Mouse (Mus musculus) heart, adult 2 months (tissue): ENCODE results near the gene Prdm16. TPM values are rescaled to one million over a fixed set of nuclear protein-coding genes. Genes with fewer than 3 reads are reported as not detected.

Source experiments
- DNase-seq, 2 experiments: peaks; one replicate each; pipeline ENCODE4 v3.0.0; 2021
- H3K27ac ChIP-seq: fragments of 200-600 bp; 2 replicates; pipeline ENCODE4 v1.8.1; 2022
- H3K27me3 ChIP-seq: fragments of 200-500 bp; 2 replicates; pipeline ENCODE4 v1.6.1; 2012; ENCODE audit warnings: mild to moderate bottlenecking, low read length, inconsistent platforms, mixed read lengths; ENCODE audit not compliant: control insufficient read depth, insufficient read depth
- H3K36me3 ChIP-seq: fragments of 200-500 bp; 2 replicates; pipeline ENCODE4 v1.6.1; 2012; ENCODE audit warnings: low read length, inconsistent platforms; ENCODE audit not compliant: control insufficient read depth, insufficient read depth
- H3K4me1 ChIP-seq: fragments of 200-500 bp; 2 replicates; pipeline ENCODE4 v1.6.1; 2011; ENCODE audit warnings: low read length; ENCODE audit not compliant: control insufficient read depth, insufficient read depth
- H3K4me3 ChIP-seq: fragments of 200-600 bp; 2 replicates; pipeline ENCODE4 v1.8.1; 2022
- H3K79me2 ChIP-seq: fragments of 200-500 bp; replicated peaks from 2 replicates; pipeline ENCODE4 v1.6.1; 2012; ENCODE audit warnings: mild to moderate bottlenecking, inconsistent platforms, low read length, moderate library complexity, mixed read lengths; ENCODE audit not compliant: control insufficient read depth, insufficient read depth
- H3K9ac ChIP-seq: fragments of 200-500 bp; 2 replicates; pipeline ENCODE4 v1.6.1; 2012; ENCODE audit warnings: low read depth, mild to moderate bottlenecking, control low read depth, inconsistent platforms, low read length, mixed read lengths
- CTCF ChIP-seq: fragments of 200-600 bp; IDR thresholded peaks from 2 replicates; pipeline ENCODE4 v1.8.1; 2022; ENCODE audit warnings: antibody characterized with exemption, mild to moderate bottlenecking, moderate library complexity
- EP300 ChIP-seq: fragments of 200-500 bp; IDR thresholded peaks from 2 replicates; pipeline ENCODE4 v1.6.1; 2011; ENCODE audit warnings: low read depth, low read length, control low read depth; ENCODE audit not compliant: insufficient read depth
- POLR2A ChIP-seq: fragments of 200-500 bp; IDR thresholded peaks from 2 replicates; pipeline ENCODE4 v1.6.1; 2011; ENCODE audit warnings: mild to moderate bottlenecking, low read depth, low read length, control low read depth; ENCODE audit not compliant: insufficient read depth
- WGBS: fragments of 180-500 bp; shearing (Covaris S2); methylation state at CpG from one replicate; pipeline ENCODE4 v1.1.7; 2018; 5-methylcytosine and 5-hydroxymethylcytosine counted together
- intact Hi-C: fragments of 180-260 bp; cut with DNase I; formaldehyde crosslinking; loops from one replicate; pipeline ENCODE4 v1.15.1; 2025
- polyA plus RNA-seq: library from polyadenylated mRNA; depleted of rRNA; stranded (reverse); fragments of >200 nt; gene quantifications from 2 replicates; pipeline ENCODE4 v1.2.3, GENCODE M21; 2012
- total RNA-seq, 2 experiments: library from RNA; stranded (reverse); gene quantifications; 2 replicates each; pipeline ENCODE4 v1.2.3; 2021

Gene Prdm16
- total and polyA plus RNA-seq, 3 experiments = 7.6 to 18.1 (median 16.8) TPM

DNA sequence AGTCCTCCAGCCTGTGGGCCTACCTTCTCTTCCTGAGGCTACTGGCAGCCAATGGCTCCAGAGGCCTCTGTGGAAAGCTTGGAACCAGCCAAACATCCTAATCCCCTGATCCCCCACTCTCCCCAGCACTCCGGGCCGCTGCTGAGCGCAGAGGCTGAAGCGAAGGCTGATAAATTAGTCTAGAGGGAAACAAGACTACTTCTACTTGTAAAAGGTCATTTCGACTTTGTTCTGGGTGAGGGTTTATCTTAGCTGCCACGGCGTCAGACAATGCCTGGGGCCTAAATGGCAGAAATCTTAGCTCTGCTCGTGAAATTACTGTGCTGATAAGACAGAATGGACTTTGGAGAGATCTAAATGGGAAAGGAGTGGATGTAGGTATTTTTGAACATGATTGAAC lies 120.2 kb downstream of the Prdm16 start:
- intact Hi-C loops = no loop called here

GRCm38 (mm10) chr4:154513664-154514063 lies 123.0 kb downstream of the Prdm16 start:
- Histone ChIP-seq H3K27me3 (no peaks in the 10 kb centered on the region), H3K27ac (no peak overlapping the region), H3K79me2 (no peaks in the 10 kb centered on the region; the same call in 1 of the 2 replicates), H3K36me3 (no peaks in the 10 kb centered on the region), H3K4me3 (no peak overlapping the region), H3K9ac (no peak overlapping the region), H3K4me1 (no peaks in the 10 kb centered on the region; the same call in 1 of the 2 replicates)
- WGBS = 57% methylated on average over 2 of the region's 2 CpGs
- no peak for DNase-seq
- intact Hi-C loops = loop anchor here (2.0 kb wide), 1 partner anchor 13 kb away; no protein-coding TSS in a partner anchor
- TF ChIP-seq POLR2A (no peak), EP300 (no peak), CTCF (no peak)

More for the DNA sequence above, 120.2 kb downstream of the Prdm16 start:
- Histone ChIP-seq H3K9ac (no peak overlapping the region), H3K27ac (no peak overlapping the region; the same call in 1 of the 2 replicates), H3K36me3 (no peaks in the 10 kb centered on the region), H3K79me2 (no peaks in the 10 kb centered on the region; the same call in 1 of the 2 replicates), H3K4me1 (peaks cover 1% of the 10 kb centered on the region; the same call in 1 of the 2 replicates), H3K4me3 (no peak overlapping the region), H3K27me3 (no peaks in the 10 kb centered on the region)
- 26% methylated on average over 8 of the region's 8 CpGs for WGBS
- no peak for DNase-seq
- TF ChIP-seq EP300 = no peak
- TF ChIP-seq POLR2A = no peak
- no peak for TF ChIP-seq CTCF

DNA sequence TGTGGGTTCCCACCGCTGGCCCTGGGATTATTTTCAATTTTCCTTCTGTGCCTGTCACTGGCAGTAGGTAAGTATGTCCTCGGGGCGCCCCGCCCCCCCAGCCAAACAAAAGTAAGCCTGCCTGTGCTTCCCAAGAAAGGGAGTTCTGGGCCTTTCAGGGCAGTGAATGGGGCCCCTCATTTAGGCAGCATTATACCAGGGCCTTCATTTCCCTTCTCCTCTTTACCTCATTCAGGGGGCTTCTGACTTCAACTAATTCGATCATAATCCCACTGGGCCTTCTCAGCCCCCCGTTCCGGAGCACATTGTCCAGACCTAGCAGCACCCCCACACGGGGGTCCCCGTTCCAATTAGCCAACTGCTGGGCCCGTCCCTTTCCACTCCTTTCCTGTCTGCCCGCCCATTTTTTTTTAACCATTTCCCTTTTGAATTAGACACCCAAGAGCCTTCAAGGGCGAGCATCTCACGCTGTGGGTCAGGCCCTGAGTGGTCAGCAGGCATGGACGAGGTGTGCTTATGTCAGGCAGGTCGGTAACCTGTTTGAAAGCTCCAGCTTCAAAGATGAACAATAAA lies 124.1 kb downstream of the Prdm16 start:
- WGBS = 72% methylated on average over 15 of the region's 15 CpGs
- Histone ChIP-seq H3K4me1 (no peaks in the 10 kb centered on the region), H3K9ac (no peak overlapping the region)

DNA sequence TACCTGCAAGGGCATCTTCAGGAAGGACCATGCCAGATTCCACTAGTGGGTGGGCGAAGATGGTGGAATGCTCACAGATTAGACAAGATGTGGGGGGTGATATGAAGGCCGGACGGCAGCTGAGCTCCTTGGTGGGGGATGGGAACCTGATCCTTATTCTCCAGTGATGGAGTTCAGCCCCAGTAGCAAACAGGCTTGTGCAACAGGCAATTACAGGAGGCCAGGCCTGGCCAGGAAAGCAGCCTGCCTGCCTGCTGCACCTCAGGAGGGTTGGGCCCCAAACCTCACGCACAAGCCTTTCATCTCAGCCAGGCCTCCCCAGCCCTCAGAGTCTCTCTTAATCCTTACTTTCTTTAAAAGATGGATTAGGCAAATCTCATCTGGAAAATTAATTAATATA lies 124.9 kb downstream of the Prdm16 start:
- H3K4me3 ChIP-seq = no peak overlapping the region
- no peak for DNase-seq
- no peaks in the 10 kb centered on the region for H3K27me3 ChIP-seq
- no peak overlapping the region for H3K9ac ChIP-seq
- no peaks in the 10 kb centered on the region for H3K36me3 ChIP-seq
- intact Hi-C loops = loop anchor here (1.0 kb wide), 1 partner anchor 21 kb away; no protein-coding TSS in a partner anchor
- TF ChIP-seq POLR2A (no peak), CTCF (no peak), EP300 (no peak)
- H3K79me2 ChIP-seq = no peaks in the 10 kb centered on the region
- 84% methylated on average over 4 of the region's 4 CpGs for WGBS
- no peaks in the 10 kb centered on the region for H3K4me1 ChIP-seq
- no peak overlapping the region for H3K27ac ChIP-seq

More for the DNA sequence above, 124.1 kb downstream of the Prdm16 start:
- DNase-seq = no peak
- H3K27ac ChIP-seq = no peak overlapping the region
- no peak for TF ChIP-seq EP300
- no peak for TF ChIP-seq POLR2A
- H3K79me2 ChIP-seq = no peaks in the 10 kb centered on the region
- no peak overlapping the region for H3K4me3 ChIP-seq
- intact Hi-C loops = no loop called here
- no peaks in the 10 kb centered on the region for H3K27me3 ChIP-seq
- H3K36me3 ChIP-seq = no peaks in the 10 kb centered on the region

- peak in 1 of 2 experiments; percentile 34 for DNase-seq
- no peak overlapping the region for H3K4me3 ChIP-seq
- no peaks in the 10 kb centered on the region for H3K36me3 ChIP-seq
- H3K9ac ChIP-seq = no peak overlapping the region
- H3K79me2 ChIP-seq = no peaks in the 10 kb centered on the region
- no peak overlapping the region for H3K27ac ChIP-seq
- no peaks in the 10 kb centered on the region for H3K27me3 ChIP-seq
- TF ChIP-seq EP300 (no peak), POLR2A (no peak), CTCF (no peak)
- WGBS = 26% methylated on average over 20 of the region's 20 CpGs
- intact Hi-C loops = no loop called here
- no peaks in the 10 kb centered on the region for H3K4me1 ChIP-seq
Measured at GRCm38 (mm10) chr4:154506774-154507435, 129.8 kb downstream of the Prdm16 start.

DNA sequence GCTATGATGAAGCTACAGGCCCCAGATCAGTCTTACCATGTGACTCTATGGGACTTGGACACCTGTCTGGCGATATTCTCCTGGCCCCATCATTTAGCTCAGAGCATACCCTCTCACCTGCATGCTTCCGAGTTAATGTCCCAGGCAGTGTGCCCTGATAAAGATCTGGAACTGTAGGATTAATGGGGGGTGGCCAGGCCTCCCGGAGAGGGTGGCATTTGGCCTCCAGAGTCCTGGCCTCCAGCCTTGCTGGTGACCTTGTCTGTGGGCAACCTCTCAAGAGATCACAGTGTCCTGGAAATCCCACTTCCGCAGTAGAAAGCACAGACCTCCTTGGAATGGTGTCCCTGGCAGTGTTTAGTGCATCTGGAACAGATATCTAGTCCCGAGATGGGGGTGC lies 131.4 kb downstream of the Prdm16 start:
- Histone ChIP-seq H3K4me1 (no peaks in the 10 kb centered on the region; the same call in 1 of the 2 replicates), H3K27me3 (no peaks in the 10 kb centered on the region), H3K79me2 (no peaks in the 10 kb centered on the region), H3K4me3 (no peak overlapping the region), H3K9ac (no peak overlapping the region), H3K36me3 (no peaks in the 10 kb centered on the region), H3K27ac (no peak overlapping the region)
- intact Hi-C loops = no loop called here
- no peak for DNase-seq
- 63% methylated on average over 5 of the region's 5 CpGs for WGBS
- TF ChIP-seq CTCF (no peak), EP300 (no peak), POLR2A (no peak)
